Mouse (Mus musculus): ENCODE results near the gene Sipa1l1.

- TF ChIP-seq GATA1 (IDR thresholded peaks at IDR 0.05; ENCODE audit: low read length) (no peak), TAL1 (IDR thresholded peaks at IDR 0.05; ENCODE audit: low read length) (no peak)
These were observed 47.2 kb upstream of the Sipa1l1 start for GRCm38 (mm10) chr12:82121947-82122346.

Data from erythroblast, embryonic 14.5 days (primary cell).